Mouse (Mus musculus): ENCODE data around the gene Slc18a2.

The Slc18a2 gene

DNA sequence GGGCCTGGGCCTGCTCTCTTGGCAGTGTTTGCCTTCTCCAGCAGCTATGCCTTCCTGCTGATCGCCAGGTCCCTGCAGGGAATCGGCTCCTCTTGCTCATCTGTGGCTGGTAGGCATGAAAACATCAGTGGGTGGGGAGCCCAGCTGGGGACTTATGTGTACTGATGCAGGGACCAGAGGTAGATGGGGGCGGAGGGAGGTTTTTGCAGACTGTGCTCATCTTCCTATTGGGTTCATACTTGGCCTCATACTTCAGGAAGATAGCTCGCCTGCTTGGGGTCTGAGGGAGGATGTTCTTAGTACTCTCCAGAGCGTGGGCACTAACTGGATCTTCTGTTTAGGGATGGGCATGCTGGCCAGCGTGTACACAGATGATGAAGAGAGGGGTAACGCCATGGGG is 12.5 kb downstream of the Slc18a2 start:
- in situ Hi-C loops (cut with MboI, MseI) = no loop called here

- in situ Hi-C loops (cut with MboI, MseI) = no loop called here
Observed at GRCm38 (mm10) chr19:59276354-59276753, 15.7 kb downstream of the Slc18a2 start.

GRCm38 (mm10) chr19:59280841-59281240 is 20.1 kb downstream of the Slc18a2 start:
- in situ Hi-C loops (cut with MboI, MseI) = no loop called here

DNA sequence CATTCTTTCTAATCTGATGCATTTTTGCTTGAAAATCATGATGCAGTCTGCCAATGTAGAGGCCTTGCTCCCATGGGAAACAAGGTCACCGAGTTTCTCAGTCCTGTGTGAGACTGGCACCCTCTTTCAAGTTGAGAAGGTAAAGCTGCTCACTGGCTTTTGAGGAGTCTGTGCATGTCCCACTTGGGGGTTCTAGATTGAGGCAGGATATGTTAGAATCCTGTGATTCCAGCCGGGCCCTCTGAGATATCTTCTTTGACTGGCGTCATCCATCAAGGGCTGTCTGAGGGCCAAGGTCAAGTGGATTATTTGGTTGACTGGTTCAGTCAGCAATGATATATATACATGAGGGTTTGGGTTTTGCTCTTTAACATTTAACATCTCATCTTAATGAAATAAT is 21.3 kb downstream of the Slc18a2 start:
- in situ Hi-C loops (cut with MboI, MseI) = no loop called here

DNA sequence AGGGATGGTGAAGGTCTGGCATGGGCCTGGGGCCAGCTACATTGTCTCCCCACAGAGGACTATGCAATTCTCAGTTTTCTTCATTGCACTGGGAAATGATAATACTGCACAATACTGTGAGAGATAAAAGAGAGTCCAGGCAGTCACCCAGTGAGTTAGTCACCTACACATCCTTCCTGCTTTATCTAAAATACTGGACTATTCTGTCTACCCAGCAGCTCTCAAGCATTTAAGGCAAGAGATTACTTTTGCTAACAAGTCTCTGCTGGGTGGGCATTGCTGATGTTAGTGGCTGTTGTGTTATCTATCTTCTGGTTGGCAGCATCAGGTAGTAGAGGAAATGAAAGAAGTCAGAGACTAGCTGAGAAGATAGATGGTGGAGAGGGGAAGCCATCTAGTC is 28.3 kb downstream of the Slc18a2 start:
- in situ Hi-C loops (cut with MboI, MseI) = no loop called here

- in situ Hi-C loops (cut with MboI, MseI) = no loop called here
Observed at GRCm38 (mm10) chr19:59289811-59290210, 29.1 kb downstream of the Slc18a2 start.

GRCm38 (mm10) chr19:59292183-59292839 is 31.6 kb downstream of the Slc18a2 start:
- in situ Hi-C loops (cut with MboI, MseI) = no loop called here

- in situ Hi-C loops (cut with MboI, MseI) = no loop called here
Observed at GRCm38 (mm10) chr19:59315308-59315707, 54.6 kb downstream of the Slc18a2 start.

GRCm38 (mm10) chr19:59316571-59316970 is 55.9 kb downstream of the Slc18a2 start:
- in situ Hi-C loops (cut with MboI, MseI) = no loop called here

- in situ Hi-C loops (cut with MboI, MseI) = no loop called here
Observed at GRCm38 (mm10) chr19:59321990-59322389, 61.3 kb downstream of the Slc18a2 start, which contains the start of gene Rps12-ps3. TSS of gene Rps12-ps3 (plus strand) at chr19:59322290.

- in situ Hi-C loops (cut with MboI, MseI) = loop anchor here (25.0 kb wide), 1 partner anchor 1431 kb away; the partner anchor contains the start of gene Nanos1
Observed at GRCm38 (mm10) chr19:59330816-59331225, 70.1 kb downstream of the Slc18a2 start.

DNA sequence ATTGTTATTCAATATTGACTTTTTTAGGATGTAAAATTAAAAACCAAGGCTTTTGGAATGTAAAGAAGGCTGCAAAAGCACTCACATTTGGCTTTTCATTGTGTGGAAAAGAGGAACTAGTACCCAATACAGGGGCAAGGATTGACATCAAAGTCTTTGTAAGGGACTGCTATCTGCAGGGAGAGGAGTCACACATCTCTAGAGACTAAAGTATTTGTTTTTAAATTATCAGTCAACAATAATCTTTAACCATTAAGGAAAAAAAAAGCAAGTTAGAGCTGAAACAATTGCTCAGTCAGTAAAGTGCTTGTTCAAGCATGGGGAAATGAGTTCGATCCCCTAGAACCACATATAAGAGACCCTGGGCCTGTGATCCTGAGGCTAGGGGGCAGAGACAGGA is 76.0 kb downstream of the Slc18a2 start:
- in situ Hi-C loops (cut with MboI, MseI) = loop anchor here (25.0 kb wide), 1 partner anchor 1426 kb away; the partner anchor contains the start of gene Nanos1

GRCm38 (mm10) chr19:59337872-59338681 is 77.4 kb downstream of the Slc18a2 start:
- in situ Hi-C loops (cut with MboI, MseI) = loop anchor here (25.0 kb wide), 1 partner anchor 1424 kb away; the partner anchor contains the start of gene Nanos1

DNA sequence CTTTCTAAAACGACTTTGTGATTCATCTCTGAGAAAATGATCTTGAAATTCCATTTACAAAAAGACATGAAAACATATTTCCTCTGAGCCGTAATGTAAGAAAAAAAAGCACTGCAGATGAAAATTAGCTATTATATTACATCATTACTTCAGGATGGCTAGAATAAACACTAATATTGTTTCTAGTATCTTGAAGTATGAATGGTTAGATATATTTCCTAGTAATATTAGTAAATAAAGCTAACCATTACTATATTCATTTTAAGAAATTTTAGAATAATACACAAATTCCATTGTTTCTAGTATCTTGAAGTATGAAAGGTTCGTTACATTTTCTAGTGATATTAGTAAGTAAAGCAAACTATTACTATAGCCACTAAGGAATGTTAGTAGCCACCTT is 79.2 kb downstream of the Slc18a2 start:
- in situ Hi-C loops (cut with MboI, MseI) = loop anchor here (5.0 to 25.0 kb wide), 2 partner anchors 98 to 1422 kb away; partner anchors contain the start of gene Nanos1

GRCm38 (mm10) chr19:59342964-59343363 is 82.3 kb downstream of the Slc18a2 start:
- in situ Hi-C loops (cut with MboI, MseI) = loop anchor here (5.0 to 25.0 kb wide), 2 partner anchors 101 to 1419 kb away; partner anchors contain the start of gene Nanos1

GRCm38 (mm10) chr19:59344304-59344711 is 83.6 kb downstream of the Slc18a2 start:
- in situ Hi-C loops (cut with MboI, MseI) = loop anchor here (5.0 to 25.0 kb wide), 2 partner anchors 102 to 1418 kb away; partner anchors contain the start of gene Nanos1

- in situ Hi-C loops (cut with MboI, MseI) = loop anchor here (25.0 kb wide), 1 partner anchor 1417 kb away; the partner anchor contains the start of gene Nanos1
Observed at GRCm38 (mm10) chr19:59345081-59345657, 84.5 kb downstream of the Slc18a2 start.
